Mouse (Mus musculus) frontal cortex, postnatal 36 days (tissue): ENCODE results near the gene Gnao1.

Source experiments
- DNase-seq, 2 experiments: peaks; one replicate each; pipeline ENCODE4 v3.0.0; 2022; ENCODE audit warnings: low spot score in 2 of 2

Gnao1 gene

DNA sequence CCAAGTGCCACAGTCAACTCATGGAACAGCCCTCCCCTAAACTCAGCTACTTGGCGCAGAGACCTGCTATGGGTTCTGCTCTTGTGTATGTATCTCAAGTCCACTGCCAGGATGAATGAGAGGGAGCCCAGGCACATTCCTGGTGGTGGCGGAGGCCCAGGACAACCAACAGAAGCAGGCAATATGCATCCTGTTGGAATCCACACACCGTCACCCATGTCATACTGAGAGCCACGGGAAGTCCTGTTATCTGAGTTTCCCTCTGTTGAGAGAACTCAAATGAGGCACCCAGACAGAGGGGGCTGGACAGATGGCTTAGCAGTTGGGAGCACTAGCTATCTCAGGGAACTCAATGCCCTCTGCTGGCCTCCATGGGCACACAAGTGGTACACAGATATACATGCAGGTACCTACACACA lies 131.9 kb downstream of the Gnao1 start:
- peak in 1 of 2 experiments; percentile 47 for DNase-seq

DNA sequence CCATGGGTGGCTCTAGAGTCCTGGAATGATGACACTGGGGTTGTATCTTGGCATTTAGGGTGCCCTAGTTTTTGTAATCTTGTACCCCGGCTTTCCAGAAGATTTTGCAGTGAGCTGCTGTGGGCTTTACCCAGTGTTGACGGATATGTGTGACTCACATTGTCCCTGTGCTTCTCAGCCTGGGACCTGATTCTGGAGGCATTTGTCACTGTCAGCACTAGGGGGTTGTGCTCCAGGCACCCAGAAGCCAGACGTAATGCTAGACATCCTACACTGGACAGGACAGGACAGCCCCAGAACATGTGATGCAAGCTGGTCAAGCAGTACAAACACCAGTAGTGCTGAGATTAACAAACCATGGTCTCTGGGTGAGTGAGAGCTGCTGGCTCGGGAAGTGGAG lies 136.0 kb downstream of the Gnao1 start:
- DNase-seq: no peak

DNA sequence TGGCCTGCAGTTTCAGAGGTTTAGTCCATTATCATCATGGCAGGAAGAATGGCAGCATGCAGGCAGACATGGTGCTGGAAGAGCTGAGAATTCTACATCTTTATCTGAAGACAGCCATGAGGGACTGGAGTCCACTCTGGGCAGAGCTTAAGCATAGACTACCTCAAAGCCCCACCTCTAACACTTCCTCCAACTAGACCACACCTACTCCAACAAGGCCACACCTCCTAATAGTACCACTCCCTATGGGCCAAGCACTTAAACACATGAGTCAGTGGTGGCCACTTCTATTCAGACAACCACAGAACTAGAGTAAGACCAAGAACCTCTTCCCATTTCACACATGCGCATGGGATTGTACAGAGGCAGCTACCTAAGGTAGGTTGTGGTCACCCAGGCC lies 136.6 kb downstream of the Gnao1 start:
- no peak for DNase-seq

DNA sequence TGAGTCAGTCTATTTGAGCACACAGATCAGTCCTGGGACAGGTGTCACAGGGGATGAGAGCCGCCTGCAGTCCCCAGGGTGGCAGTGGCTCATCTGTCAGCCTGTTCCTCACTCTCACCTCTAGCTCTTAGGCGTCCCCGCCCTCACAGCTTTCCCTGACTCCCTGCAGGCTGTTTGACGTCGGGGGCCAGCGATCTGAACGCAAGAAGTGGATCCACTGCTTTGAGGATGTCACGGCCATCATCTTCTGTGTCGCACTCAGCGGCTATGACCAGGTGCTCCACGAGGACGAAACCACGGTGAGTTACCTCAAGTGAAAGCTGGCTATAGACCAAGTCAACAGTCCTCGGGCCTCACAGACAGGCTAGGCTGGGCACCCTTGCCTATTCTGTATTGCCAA lies 140.4 kb downstream of the Gnao1 start:
- DNase-seq: no peak

GRCm38 (mm10) chr8:93952511-93952910 lies 142.7 kb downstream of the Gnao1 start:
- no peak for DNase-seq

DNA sequence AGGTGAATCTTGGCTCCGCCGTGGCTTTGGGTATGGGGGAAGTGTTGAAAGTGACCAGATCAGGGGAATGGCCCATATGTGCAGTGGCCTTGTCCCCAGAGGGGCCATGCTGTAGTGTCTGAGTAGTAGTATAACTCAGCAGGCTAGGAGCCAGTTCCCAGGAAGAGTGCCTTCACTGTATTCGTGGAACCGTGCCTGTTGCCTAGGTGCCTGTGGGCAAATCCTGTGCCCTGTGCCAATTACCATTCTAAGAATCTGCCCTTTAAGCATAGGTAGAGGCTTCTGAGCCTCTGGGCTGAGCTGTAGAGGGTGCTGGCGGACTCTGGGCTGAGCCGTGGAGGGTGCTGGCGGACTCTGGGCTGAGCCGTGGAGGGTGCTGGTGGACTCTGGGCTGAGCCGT lies 148.6 kb downstream of the Gnao1 start:
- no peak for DNase-seq

- DNase-seq: no peak
These were observed 151.1 kb downstream of the Gnao1 start for GRCm38 (mm10) chr8:93960909-93961308.

GRCm38 (mm10) chr8:93968293-93968692 lies 158.5 kb downstream of the Gnao1 start:
- no peak for DNase-seq

DNA sequence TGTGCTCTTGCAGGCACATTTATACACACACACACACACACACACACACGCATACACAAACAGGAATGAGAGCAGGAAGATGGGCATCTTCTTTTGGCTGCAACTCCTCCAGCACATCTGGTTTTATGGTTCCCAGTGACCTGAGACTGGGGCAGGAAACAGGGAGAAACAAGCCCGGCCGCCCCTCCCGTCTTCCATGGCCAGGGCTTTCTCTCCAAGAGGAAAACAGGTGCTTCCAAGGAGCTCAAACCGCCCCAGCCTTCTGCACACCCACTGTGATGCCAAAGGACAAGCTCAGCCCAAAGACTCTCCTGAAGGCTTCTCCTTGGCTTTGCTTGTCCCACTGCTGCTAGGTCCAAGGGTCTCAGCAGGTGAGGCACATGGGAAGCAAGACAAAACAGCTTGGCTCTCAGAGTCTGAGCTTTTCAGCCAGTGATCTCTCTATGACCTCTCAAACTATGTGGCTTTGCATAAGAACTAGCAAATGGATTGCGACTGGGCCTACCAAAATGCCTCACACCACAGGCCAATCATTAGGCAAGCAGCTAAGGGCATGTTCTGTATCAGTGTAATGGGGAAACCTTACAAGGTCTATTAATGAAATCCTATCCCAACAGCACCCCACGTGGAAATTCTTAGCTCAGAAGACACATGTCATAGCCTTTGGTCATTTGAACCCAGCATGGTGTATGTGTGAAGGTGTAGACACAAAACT lies 160.0 kb downstream of the Gnao1 start:
- no peak for DNase-seq

- DNase-seq: no peak
These were observed 161.7 kb downstream of the Gnao1 start for GRCm38 (mm10) chr8:93971451-93971850.

DNA sequence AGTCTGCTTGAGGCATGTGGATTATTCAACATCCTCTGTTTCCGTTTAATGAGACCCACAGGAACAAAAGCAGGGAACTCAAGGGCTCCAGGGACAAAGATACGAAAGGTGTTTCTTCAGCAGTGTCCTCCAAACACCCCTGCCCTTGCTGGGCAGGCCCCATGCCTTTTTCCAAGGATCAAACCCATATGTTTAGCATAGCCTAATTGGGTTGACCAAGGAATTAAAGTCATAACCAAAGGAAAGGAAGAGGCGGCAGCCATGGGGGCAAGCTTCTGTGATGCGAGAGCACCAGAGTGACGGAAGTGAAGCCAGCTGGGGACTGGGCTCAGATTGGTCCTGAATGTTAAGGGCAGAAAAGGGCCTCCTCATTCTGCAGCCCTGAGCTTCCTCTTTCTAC lies 162.4 kb downstream of the Gnao1 start:
- DNase-seq: no peak

- DNase-seq: no peak
These were observed 163.4 kb downstream of the Gnao1 start for GRCm38 (mm10) chr8:93972971-93973734.

- no peak for DNase-seq
These were observed 164.1 kb downstream of the Gnao1 start for GRCm38 (mm10) chr8:93973831-93974375.

- DNase-seq: no peak
These were observed 164.9 kb downstream of the Gnao1 start for GRCm38 (mm10) chr8:93974602-93975186.

DNA sequence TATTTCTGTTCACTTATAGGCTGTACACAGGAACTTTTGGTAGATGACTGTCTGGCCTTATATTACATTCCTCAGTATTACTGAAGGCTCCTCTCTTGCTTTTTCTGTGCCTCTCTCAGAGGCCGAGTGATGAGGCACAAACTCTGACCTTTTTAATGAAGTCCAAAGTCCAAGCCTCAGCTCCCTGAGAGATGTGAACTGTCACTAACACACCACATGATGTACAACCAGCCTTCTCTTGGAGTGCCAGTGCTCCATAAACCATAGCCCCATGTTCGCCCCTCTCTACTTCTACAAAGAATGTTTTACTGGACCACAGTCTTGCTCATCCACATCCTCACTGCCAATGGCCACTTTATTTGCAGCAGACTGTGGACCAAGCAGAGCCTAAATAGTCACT lies 165.6 kb downstream of the Gnao1 start:
- no peak for DNase-seq

- no peak for DNase-seq
These were observed 166.9 kb downstream of the Gnao1 start for GRCm38 (mm10) chr8:93976446-93977211.

- DNase-seq: no peak
These were observed 170.4 kb downstream of the Gnao1 start for GRCm38 (mm10) chr8:93980141-93980540.

DNA sequence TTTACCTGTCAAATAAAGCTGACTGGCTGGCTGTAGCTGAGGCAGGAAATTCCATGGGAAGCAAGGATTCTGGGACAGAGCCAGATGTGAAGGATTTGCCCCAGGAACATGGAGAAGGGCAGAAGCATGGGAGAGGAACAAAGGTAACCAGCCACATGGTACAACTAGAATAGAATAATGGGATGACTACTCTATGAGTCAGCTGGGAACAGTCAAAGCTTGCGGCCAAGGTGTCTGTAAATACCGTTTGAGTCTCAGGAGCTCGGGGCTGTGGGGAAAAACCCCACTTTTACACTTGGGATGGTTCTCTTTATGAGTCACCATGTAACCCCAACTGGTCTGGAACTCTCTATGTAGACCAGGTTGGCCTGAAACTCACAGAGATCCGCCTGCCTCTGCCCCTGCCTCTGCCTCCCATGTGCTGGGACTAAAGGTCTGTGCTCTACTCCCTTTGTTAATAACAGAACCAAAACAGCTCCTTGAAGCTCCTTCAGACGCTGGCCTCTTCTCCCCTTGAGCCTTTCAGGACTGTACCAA lies 172.0 kb downstream of the Gnao1 start:
- no peak for DNase-seq

DNA sequence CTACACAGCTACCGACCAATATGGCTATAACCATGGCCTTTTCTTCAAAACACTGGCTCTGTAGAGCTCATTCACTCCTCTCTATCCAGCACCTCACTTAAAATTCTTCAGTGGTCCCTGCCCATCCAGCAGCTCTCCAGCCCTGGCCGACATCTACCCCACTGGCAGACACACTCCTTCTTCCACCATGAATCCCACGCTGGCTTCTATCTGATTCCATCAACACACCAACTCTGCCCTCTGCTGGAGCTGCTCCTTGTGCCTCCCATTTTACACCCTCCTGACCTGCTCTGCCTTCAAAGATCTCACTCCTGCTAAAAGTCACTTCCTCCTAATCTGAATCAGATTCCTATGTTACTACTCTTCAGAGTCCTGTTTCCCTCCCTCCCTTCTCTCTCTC lies 174.1 kb downstream of the Gnao1 start:
- DNase-seq: no peak

DNA sequence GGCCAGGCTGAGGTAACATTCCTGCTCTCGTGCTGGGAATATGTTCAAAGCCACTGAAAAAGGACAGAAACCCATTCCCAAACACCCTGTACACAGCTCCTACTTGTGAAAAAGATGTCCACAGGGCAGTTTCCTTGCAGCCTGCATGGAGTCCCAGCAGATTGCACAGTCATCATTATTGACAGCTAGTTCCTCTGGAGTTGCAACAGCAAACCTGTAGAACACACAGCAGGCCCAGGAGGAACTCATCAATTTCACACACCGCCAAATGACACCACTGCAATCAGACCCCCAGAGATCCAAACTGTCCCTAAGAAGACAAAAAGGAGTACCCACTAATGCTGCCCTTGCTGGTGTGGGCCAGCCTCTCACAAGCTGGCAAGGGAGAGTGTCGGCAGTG lies 175.0 kb downstream of the Gnao1 start:
- DNase-seq: no peak

DNA sequence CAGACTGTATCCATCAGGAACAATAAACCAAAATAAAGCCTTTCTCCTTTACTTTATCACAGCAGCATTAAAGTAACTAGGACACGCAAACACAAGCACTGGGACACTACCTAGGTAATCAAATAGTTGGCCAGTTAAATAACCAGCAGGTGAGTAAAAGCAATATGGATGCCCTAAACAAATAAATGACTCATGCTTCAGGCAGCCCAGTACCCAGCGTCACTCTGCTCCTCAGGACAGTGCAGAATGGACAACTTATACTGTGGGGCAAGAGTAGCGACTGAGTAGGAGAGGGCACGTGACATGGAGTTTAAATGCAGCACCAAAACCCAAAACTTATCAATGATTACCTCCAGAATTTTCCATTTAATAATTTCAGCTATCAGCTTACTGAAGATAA lies 180.0 kb downstream of the Gnao1 start:
- DNase-seq: no peak

- no peak for DNase-seq
These were observed 189.2 kb downstream of the Gnao1 start for GRCm38 (mm10) chr8:93998961-93999360.
